Mouse (Mus musculus) Patski (cell line): ENCODE measurements around the gene Tbc1d7. TPM values are rescaled to one million over a fixed set of nuclear protein-coding genes. Genes with fewer than 3 reads are reported as not detected.

Experiments
- ATAC-seq: fragments of 100-300 bp; one replicate; pipeline ENCODE4 v1.8.0; 2021
- CTCF ChIA-PET: fragments of 350-600 bp; sonication (Branson Sonifier 250); formaldehyde crosslinking; loops from one replicate; lab custom pipeline; 2022; ENCODE audit warnings: inconsistent platforms; lab: Charles Lee
- POLR2A ChIA-PET: fragments of 350-600 bp; sonication (Branson Sonifier 250); formaldehyde crosslinking; loops from one replicate; lab custom pipeline; 2022; ENCODE audit warnings: antibody characterized with exemption, inconsistent platforms; lab: Charles Lee
- DNase-seq: peaks from one replicate; pipeline ENCODE4 v3.0.0-alpha.2; 2011; ENCODE audit warnings: low read depth, low spot score
- H3K27me3 ChIP-seq: fragments of 371-371 bp; one replicate; pipeline ENCODE4 v1.5.1; 2021
- CTCF ChIP-seq: fragments of 100-300 bp; IDR thresholded peaks from one replicate; pipeline ENCODE4 v1.5.1; 2021
- in situ Hi-C: fragments of 300-500 bp; cut with MboI; formaldehyde crosslinking; loops from 3 replicates; pipeline ENCODE4 v1.11.1; 2018; ENCODE audit warnings: low pct_unique_long_range_greater_than_20kb, mixed read lengths
- polyA plus RNA-seq: library from polyadenylated mRNA; unstranded; gene quantifications from one replicate; pipeline ENCODE4 v1.2.3, GENCODE M21; 2021

The Tbc1d7 gene
- polyA plus RNA-seq, 1 experiment from 2014 or later = 18.0 TPM

DNA sequence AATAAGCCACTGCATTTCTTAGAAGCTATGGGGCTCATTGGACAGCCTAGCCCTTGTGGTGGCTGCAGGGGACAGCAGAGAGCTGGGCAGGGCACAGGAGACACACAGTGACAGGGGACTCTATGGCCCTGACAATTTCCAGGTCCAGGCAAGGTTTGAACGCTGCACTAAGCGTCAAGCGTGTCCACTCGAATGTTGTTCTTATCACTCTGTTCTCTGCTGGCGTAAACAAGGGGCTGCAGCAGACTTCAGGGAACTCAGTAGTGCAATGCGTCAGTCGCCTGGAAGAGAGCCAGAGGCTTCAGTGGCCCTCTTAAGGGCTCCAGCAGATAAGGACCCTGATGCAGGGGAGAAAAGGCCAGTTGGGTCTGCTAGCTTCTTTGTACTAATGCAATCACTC, 24.7 kb upstream of the Tbc1d7 start:
- in situ Hi-C loops = no loop called here
- no peak for TF ChIP-seq CTCF
- no peaks in the 10 kb centered on the region for H3K27me3 ChIP-seq
- POLR2A ChIA-PET = no interaction called here
- no peak for ATAC-seq
- CTCF ChIA-PET = interaction anchor here (1.1 to 1.5 kb wide), 2 partner anchors 13 to 218 kb away, joined by 4 read pairs; no protein-coding TSS in a partner anchor
- DNase-seq = no peak

DNA sequence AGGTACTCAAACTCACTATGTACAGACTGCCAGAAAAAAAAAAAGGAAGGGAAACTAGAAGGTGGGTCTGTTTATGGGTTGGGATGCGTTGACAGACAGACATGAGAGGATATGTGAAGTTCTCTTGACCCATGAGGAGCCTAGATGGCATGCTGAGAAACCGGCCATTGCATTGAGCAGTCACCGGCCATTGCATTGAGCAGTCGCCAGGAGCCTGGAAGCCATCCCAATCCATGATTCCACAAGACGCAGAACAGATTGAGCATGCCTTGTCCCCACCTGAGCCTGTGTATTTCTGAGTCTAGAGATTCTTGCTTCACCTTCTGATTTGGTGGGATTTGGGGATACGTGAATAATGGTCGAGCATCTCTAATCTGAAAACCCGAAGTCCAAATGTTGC, 22.6 kb upstream of the Tbc1d7 start:
- no peak for DNase-seq
- in situ Hi-C loops = loop anchor here (5.0 kb wide), 1 partner anchor 118 kb away; no protein-coding TSS in a partner anchor
- no peaks in the 10 kb centered on the region for H3K27me3 ChIP-seq
- no peak for TF ChIP-seq CTCF
- ATAC-seq = no peak
- ChIA-PET CTCF (no interaction called here), POLR2A (no interaction called here)

- peak; percentile 22 for DNase-seq
- in situ Hi-C loops = loop anchor here (5.0 kb wide), 1 partner anchor 119 kb away; no protein-coding TSS in a partner anchor
- POLR2A ChIA-PET = no interaction called here
- TF ChIP-seq CTCF = no peak
- peak; percentile 78 for ATAC-seq
- CTCF ChIA-PET = no interaction called here
- no peaks in the 10 kb centered on the region for H3K27me3 ChIP-seq
Measured at GRCm38 (mm10) chr13:43193266-43193665, 22.0 kb upstream of the Tbc1d7 start.

DNA sequence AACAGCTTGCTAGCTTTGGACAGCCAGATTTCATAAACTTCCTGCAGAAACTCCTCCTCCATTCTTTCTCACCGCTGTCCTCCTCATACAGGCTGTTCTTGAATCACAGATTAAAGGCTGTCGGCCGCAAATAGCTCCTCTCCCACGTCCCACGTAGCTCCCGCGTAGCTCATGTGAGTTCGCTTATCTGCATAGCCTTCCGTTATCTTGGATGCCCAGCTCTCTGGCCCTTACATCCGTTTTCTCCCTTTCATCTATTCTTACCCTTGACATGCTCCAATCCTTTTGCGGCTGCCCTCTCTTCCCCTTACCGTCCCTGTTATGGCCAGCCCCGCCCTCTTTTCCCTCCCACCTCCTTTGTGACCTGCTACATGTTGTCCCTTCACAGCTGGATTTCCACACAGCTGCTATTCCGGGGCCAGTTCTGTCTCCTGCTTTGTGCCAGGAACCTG, 20.5 kb upstream of the Tbc1d7 start:
- ChIA-PET CTCF (interaction anchor here (0.9 to 2.1 kb wide), 3 partner anchors 9 to 165 kb away, joined by 3 to 4 read pairs (median 3); no protein-coding TSS in a partner anchor), POLR2A (interaction anchor here (0.6 to 0.8 kb wide), 2 partner anchors 61 to 113 kb away, joined by 3 to 4 read pairs; no protein-coding TSS in a partner anchor)
- no peak for TF ChIP-seq CTCF
- DNase-seq (no peak), ATAC-seq (no peak)
- in situ Hi-C loops = loop anchor here (5.0 kb wide), 1 partner anchor 121 kb away; no protein-coding TSS in a partner anchor
- H3K27me3 ChIP-seq = no peaks in the 10 kb centered on the region

- ATAC-seq = no peak
- POLR2A ChIA-PET = interaction anchor here (0.6 kb wide), 1 partner anchor 61 kb away, joined by 3 read pairs; no protein-coding TSS in a partner anchor
Measured at GRCm38 (mm10) chr13:43191290-43191689, 20.0 kb upstream of the Tbc1d7 start.

DNA sequence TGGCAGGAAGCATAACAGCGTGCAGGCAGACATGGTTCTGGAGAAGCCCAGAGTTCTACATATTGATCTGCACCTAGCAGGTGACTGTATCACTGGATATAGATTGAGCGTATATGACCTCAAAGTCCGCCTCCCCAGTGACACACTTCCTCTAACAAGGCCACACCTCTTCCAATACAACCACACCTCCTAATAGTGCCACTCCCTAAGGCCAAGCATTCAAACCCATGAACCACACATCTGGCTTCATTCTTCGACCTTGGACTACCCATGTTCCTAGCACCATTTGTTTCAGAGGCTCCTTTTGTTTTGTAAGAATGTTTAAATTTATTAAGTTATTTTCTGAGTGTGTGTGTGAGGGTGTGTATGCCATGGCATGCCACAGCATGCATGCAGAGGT, 16.4 kb upstream of the Tbc1d7 start:
- no peaks in the 10 kb centered on the region for H3K27me3 ChIP-seq
- in situ Hi-C loops = loop anchor here (10.0 kb wide), 1 partner anchor 547 kb away; no protein-coding TSS in a partner anchor
- no peak for ATAC-seq
- no peak for DNase-seq
- ChIA-PET CTCF (interaction anchor here (1.4 kb wide), 1 partner anchor 178 kb away, joined by 3 read pairs; no protein-coding TSS in a partner anchor), POLR2A (no interaction called here)
- TF ChIP-seq CTCF = no peak

More at GRCm38 (mm10) chr13:43191290-43191689, 20.0 kb upstream of the Tbc1d7 start:
- no peak for DNase-seq
- CTCF ChIA-PET = interaction anchor here (0.9 to 2.1 kb wide), 3 partner anchors 9 to 165 kb away, joined by 3 to 4 read pairs (median 3); no protein-coding TSS in a partner anchor
- no peak for TF ChIP-seq CTCF
- in situ Hi-C loops = loop anchor here (5.0 kb wide), 1 partner anchor 121 kb away; no protein-coding TSS in a partner anchor
- no peaks in the 10 kb centered on the region for H3K27me3 ChIP-seq

- DNase-seq = no peak
- in situ Hi-C loops = loop anchor here (5.0 to 10.0 kb wide), 2 partner anchors 224 to 551 kb away; no protein-coding TSS in a partner anchor
- no peak for TF ChIP-seq CTCF
- no peaks in the 10 kb centered on the region for H3K27me3 ChIP-seq
- CTCF ChIA-PET = interaction anchor here (1.1 to 2.1 kb wide), 4 partner anchors 11 to 364 kb away, joined by 3 to 7 read pairs (median 4); partner anchors contain the start of gene Tbc1d7
- ATAC-seq = no peak
- POLR2A ChIA-PET = no interaction called here
Measured at GRCm38 (mm10) chr13:43183248-43184055, 12.2 kb upstream of the Tbc1d7 start.

GRCm38 (mm10) chr13:43182465-43183201, 11.3 kb upstream of the Tbc1d7 start:
- in situ Hi-C loops = loop anchor here (5.0 to 10.0 kb wide), 2 partner anchors 225 to 552 kb away; no protein-coding TSS in a partner anchor
- no peak for ATAC-seq

GRCm38 (mm10) chr13:43181104-43181503, 9.8 kb upstream of the Tbc1d7 start:
- in situ Hi-C loops = loop anchor here (5.0 to 10.0 kb wide), 2 partner anchors 226 to 554 kb away; no protein-coding TSS in a partner anchor
- no peaks in the 10 kb centered on the region for H3K27me3 ChIP-seq
- no peak for TF ChIP-seq CTCF
- no peak for ATAC-seq
- no peak for DNase-seq
- CTCF ChIA-PET = no interaction called here
- POLR2A ChIA-PET = no interaction called here

More at GRCm38 (mm10) chr13:43182465-43183201, 11.3 kb upstream of the Tbc1d7 start:
- TF ChIP-seq CTCF = peak; percentile 96
- DNase-seq = no peak
- no peaks in the 10 kb centered on the region for H3K27me3 ChIP-seq
- ChIA-PET POLR2A (no interaction called here), CTCF (interaction anchor here (1.5 to 2.1 kb wide), 3 partner anchors 11 to 365 kb away, joined by 3 to 7 read pairs (median 4); partner anchors contain the start of gene Tbc1d7)

DNA sequence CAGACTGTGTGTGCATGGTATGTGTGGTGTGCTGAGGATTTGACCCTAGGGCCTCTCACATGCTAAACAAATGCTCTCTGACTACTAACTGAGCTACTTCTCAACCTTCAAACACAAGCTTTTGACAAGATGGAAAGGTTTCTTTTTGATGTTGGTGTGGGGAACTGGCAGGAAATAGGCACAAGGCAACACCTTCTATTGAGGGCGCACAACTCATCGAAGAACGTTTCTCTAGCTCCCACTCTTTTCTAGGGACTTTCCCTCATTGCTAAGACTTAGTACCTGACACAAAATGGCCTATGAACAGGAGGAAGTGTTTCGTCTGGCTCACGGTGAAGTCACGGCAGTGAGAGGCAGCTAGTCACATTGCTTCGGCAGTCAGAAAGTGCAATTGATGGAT, 6.0 kb upstream of the Tbc1d7 start:
- H3K27me3 ChIP-seq = no peaks in the 10 kb centered on the region
- no peak for DNase-seq
- ChIA-PET CTCF (interaction anchor here (1.2 kb wide), 1 partner anchor 21 kb away, joined by 3 read pairs; no protein-coding TSS in a partner anchor), POLR2A (no interaction called here)
- in situ Hi-C loops = loop anchor here (10.0 kb wide), 1 partner anchor 377 kb away; no protein-coding TSS in a partner anchor
- TF ChIP-seq CTCF = no peak
- no peak for ATAC-seq
